Mouse (Mus musculus): ENCODE data around the gene Ace2.

DNA sequence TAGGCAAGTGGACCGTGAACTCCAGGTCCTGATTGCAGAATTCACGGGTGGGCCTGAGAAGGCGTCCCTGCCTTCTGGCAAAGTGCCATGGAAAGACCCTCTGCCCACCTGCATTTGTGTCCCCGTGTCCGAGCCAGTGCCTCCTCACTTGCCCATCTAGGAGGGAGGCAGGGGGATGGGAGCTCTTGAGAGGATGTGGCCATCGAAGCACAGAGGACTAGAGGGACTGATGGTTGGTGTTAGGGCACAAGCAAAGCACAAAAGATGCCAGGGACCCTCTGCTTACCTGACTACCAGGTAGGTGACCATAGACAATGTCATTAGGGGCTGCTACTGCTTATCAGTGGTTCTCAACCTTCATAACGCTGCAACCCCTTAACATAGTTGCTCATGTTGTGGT, 36.9 kb upstream of the Ace2 start:
- TF ChIP-seq CTCF (IDR thresholded peaks at IDR 0.05; ENCODE audit: borderline replicate concordance, extremely low read depth, insufficient read depth, insufficient read length): no peak
- no peak for TF ChIP-seq POLR2A (IDR thresholded peaks at IDR 0.05; ENCODE audit: borderline replicate concordance, extremely low read depth, insufficient read depth, insufficient read length, poor library complexity, severe bottlenecking)

All from brain, embryonic 14.5 days (tissue).